Mouse (Mus musculus) olfactory bulb, adult 2 months (tissue): Measurements from ENCODE around the gene Drd1. TPM values are rescaled to one million over a fixed set of nuclear protein-coding genes. Genes with fewer than 3 reads are reported as not detected.

Experiments
- H3K27ac ChIP-seq: fragments of 200-500 bp; 2 replicates; pipeline ENCODE4 v1.5.1; 2012; ENCODE audit warnings: low read depth, low read length; ENCODE audit not compliant: insufficient read depth
- H3K4me1 ChIP-seq: fragments of 200-500 bp; 2 replicates; pipeline ENCODE4 v1.6.1; 2012; ENCODE audit warnings: low read length; ENCODE audit not compliant: control insufficient read depth, insufficient read depth
- H3K4me3 ChIP-seq: fragments of 200-500 bp; 2 replicates; pipeline ENCODE4 v1.5.1; 2012; ENCODE audit warnings: mild to moderate bottlenecking, low read depth, low read length, moderate library complexity; ENCODE audit not compliant: insufficient read depth
- CTCF ChIP-seq: fragments of 200-500 bp; IDR thresholded peaks from 2 replicates; pipeline ENCODE4 v1.5.1; 2012; ENCODE audit warnings: low read depth, mild to moderate bottlenecking, low read length, moderate library complexity; ENCODE audit not compliant: insufficient read depth
- POLR2A ChIP-seq: fragments of 200-500 bp; IDR thresholded peaks from 2 replicates; pipeline ENCODE4 v1.6.1; 2012; ENCODE audit warnings: mild to moderate bottlenecking, low read depth, low read length, moderate library complexity; ENCODE audit not compliant: insufficient read depth
- WGBS: fragments of 180-500 bp; shearing (Covaris S2); methylation state at CpG from one replicate; pipeline ENCODE4 v1.1.7; 2018; 5-methylcytosine and 5-hydroxymethylcytosine counted together
- polyA plus RNA-seq: library from polyadenylated mRNA; stranded (reverse); fragments of >200 nt; gene quantifications from 2 replicates; pipeline ENCODE4 v1.2.4, GENCODE M21; 2012; ENCODE audit warnings: low replicate concordance; ENCODE audit not compliant: missing spikeins, insufficient read depth, insufficient read length

The Drd1 gene
- polyA plus RNA-seq, 1 experiment, result not detected

DNA sequence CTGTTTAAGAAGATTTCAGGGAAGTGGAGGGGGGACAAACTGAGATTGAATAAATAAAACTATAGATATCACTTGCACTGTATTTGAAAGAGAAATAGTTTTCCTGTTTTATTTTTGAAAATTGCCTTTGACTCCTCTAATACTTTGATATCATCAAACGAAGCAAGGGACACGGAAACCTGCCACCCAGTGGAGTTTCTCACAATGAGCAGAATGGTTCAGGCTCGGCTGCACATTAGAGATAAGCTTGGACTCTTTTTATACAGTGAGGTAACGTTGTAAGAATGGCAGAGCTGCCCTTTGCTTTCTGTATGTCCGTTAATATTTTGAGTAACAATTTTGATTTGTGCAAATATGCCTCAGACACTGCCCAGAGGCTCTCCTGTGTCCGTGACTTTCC is 36.2 kb upstream of the Drd1 start:
- TF ChIP-seq POLR2A (no peak), CTCF (no peak)
- Histone ChIP-seq H3K4me3 (no peak overlapping the region), H3K27ac (no peak overlapping the region), H3K4me1 (peaks cover 10% of the 10 kb centered on the region)
- 83% methylated on average over 6 of the region's 6 CpGs for WGBS

- Histone ChIP-seq H3K4me1 (peaks cover under 1% of the 10 kb centered on the region; the same call in 1 of the 2 replicates), H3K4me3 (no peak overlapping the region), H3K27ac (no peak overlapping the region)
- WGBS, result 94% methylated on average over 18 of the region's 18 CpGs
- TF ChIP-seq CTCF (no peak), POLR2A (no peak)
These were observed 29.8 kb upstream of the Drd1 start for GRCm38 (mm10) chr13:54085266-54085665.

- H3K27ac ChIP-seq, result no peak overlapping the region
- TF ChIP-seq CTCF (no peak), POLR2A (no peak)
- 91% methylated on average over 5 of the region's 5 CpGs for WGBS
- H3K4me3 ChIP-seq, result no peak overlapping the region
- H3K4me1 ChIP-seq, result peaks cover 3% of the 10 kb centered on the region; the same call in 1 of the 2 replicates
These were observed 29.3 kb upstream of the Drd1 start for GRCm38 (mm10) chr13:54084826-54085225.

DNA sequence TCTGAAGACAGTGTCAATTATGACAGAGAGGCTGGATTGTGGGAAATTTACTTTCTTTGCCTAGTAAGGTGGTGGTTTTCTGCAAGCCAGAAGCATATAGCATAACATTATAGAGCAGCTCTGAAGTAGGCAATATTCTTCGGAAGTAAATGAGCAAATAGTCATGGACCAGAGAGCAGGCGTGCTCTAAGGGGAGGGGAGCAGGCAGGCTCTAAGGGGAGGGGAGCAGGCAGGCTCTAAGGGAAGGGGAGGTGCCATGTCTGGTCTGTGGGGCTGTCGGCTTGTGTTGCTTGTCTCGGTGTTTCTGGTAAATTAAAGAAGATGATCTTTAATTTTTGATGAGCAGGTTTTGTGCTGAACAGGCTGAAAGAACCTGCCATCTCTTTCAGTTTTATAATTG is 28.7 kb upstream of the Drd1 start:
- WGBS, result 73% methylated on average over 4 of the region's 4 CpGs
- Histone ChIP-seq H3K4me1 (peaks cover 6% of the 10 kb centered on the region), H3K27ac (no peak overlapping the region), H3K4me3 (no peak overlapping the region)
- no peak for TF ChIP-seq CTCF
- TF ChIP-seq POLR2A, result no peak

GRCm38 (mm10) chr13:54082946-54083345 is 27.4 kb upstream of the Drd1 start:
- H3K4me1 ChIP-seq, result peaks cover 10% of the 10 kb centered on the region
- no peak for TF ChIP-seq POLR2A
- WGBS, result 93% methylated on average over 5 of the region's 5 CpGs
- H3K4me3 ChIP-seq, result no peak overlapping the region
- H3K27ac ChIP-seq, result no peak overlapping the region

DNA sequence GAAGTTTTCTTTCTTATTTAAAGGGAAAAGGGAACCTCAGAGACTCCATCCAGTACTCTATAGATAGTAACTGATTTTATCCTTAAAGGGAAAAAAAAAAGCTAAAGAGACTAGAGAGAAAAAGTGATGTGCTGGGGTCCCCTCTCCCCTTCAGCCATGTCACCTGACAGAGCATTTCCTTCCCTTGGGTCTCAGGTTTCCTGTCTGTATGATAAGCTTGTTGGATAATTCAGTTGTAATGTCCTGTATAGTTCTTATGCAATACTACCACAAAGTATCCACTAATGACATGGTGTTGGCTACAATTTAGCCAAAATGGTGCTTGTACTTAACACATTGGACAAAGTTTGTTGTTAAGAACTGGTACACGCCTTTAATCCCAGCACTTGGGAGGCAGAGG is 25.3 kb upstream of the Drd1 start:
- Histone ChIP-seq H3K27ac (no peak overlapping the region), H3K4me1 (peaks cover 10% of the 10 kb centered on the region), H3K4me3 (no peak overlapping the region)
- WGBS, result 97% methylated on average over 1 of the region's 1 CpGs
- TF ChIP-seq POLR2A, result no peak
- TF ChIP-seq CTCF, result no peak

DNA sequence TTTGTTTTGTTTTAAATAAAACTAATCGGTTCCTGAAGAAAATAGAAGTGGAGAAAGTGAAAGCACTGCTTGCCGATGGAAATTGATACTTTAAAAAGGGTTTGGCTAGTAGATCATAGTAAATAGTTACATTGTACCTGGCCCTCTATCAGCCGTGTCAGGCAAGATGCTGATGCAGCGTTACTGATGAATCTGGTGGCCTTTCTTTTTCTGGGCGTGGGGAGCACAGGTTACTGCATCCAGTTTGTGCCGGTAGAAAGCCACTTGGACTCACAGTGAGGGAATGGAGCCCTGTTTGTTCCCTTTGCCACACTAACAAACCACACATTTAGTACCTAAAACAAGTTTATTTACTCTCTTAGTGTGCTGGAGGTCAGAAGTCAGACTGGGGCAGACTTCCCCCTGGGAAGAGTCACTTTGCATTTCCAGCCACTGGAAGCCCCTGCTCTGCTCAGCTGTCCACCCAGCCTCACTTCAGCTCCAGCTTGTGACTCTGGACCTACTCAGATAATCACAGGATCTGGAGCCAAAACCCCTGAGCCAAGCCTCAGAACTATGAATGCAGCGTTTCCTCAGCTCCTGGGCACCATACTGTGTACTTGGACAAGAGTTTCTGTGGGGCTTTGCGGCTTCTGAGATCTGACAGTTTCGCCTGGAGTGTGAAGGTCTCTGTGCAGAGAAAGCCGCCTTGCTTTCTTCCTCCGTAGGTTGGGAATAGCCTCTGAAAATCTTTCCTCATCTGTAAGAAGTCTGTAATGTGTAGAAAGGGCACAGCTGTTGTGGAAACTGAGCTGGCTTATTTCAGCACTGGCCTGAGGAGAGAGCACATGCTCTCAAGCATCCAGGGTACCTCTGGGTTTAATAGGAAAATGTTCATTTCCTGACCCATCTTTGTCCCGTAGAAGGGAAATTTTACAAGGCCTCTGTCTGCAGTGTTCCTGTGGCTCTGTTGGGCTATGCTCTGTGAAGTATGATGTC is 24.6 kb upstream of the Drd1 start:
- Histone ChIP-seq H3K27ac (no peak overlapping the region), H3K4me1 (peaks cover 10% of the 10 kb centered on the region), H3K4me3 (no peak overlapping the region)
- 73% methylated on average over 12 of the region's 12 CpGs for WGBS
- TF ChIP-seq POLR2A, result no peak
- TF ChIP-seq CTCF, result no peak

GRCm38 (mm10) chr13:54077470-54078174 is 22.1 kb upstream of the Drd1 start:
- WGBS, result 84% methylated on average over 11 of the region's 11 CpGs
- Histone ChIP-seq H3K4me1 (peaks cover 10% of the 10 kb centered on the region), H3K27ac (no peak overlapping the region), H3K4me3 (no peak overlapping the region)
- TF ChIP-seq POLR2A, result no peak
- TF ChIP-seq CTCF, result no peak
